Mouse (Mus musculus): ENCODE measurements around the gene Trhr2. TPM values are rescaled to one million over a fixed set of nuclear protein-coding genes. Genes with fewer than 3 reads are reported as not detected.

Trhr2 gene
- polyA plus RNA-seq (2015; fragmentation: Illumina TruSeq; extraction: RNeasy Lipid Tissue Mini Kit (QIAGEN cat#74804); ENCODE audit: insufficient read depth, low replicate concordance), result not detected

DNA sequence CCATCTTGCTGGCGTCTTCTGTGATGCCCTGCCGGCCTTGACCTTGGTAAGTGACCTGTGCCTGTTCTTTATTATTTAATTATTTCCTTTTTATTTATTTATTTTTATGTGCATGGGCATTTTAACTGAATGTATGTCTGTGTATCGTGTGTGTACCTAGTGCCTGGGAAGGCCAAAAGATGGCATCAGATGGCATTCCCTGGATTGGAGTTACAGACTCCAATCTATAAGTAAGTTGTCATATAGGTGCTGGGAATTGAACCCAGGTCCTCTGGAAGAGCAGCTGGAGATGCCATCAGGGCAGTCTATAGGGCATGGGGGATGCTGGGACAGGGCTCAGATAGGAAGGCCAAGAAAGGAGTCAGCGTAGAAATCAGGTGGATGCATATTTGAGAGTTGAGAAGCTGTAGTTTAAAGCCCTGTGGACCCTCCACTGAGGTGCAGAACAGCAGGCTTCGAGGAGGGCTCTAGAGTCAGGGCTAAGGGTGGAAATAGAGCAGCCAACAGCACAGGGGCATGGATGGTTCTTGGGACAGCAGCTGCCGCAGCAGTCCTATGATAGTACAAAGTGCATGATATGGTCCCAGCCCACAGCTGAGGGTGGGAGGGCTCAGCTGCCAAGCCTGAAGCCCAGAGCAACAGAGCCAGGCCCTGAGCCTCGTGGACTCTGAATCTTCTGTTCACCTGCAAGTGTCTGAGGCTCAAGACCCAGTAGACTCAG is at the start of gene Trhr2:
Gene Trhr2 (minus strand): TSS at position 51 of the 721 bp plus-strand sequence.

DNA sequence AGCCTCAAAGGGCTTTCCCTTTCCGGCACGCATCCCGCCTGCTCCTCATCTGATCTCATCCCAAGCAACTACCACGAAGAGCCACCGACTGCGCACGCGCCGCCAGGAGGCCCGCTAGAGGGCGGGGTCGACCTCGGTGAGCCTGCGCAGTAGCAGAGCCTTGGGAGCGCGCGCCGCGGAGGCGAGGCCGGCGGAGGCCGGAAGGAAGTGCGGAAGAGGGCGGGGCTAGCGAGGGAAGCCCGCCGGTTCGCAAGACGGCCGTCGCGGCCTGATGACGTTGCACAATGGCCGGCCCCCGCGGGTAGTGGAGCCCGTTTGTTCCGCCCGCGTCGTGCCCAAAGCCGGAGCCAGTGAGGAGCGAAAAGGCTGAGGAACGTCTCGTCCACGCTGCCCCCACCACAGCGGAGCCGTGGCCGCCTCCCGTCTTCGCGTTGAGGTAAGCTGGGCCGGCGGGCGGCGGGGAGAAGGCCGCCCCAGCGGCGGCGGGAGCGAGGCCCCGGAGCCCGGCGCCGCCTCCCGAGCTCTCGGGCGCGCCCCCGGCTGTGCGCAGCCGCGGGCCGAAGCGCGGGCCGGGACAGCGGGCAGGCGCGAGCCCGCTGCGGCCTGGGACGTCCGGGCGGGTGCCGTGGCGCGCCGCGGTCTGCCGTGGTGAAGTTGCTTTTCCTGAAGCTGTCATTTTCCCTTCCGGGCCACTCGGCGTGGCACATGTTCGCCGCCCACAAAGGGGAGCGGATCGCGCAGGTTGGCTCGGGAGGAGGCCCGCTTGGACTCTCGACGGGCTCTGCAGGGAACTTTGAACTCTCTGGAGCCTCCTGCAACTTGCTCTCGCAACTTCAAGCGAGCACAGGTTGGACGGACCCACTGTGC is 16.1 kb upstream of the Trhr2 start, which contains the start of gene Zc3h18:
Gene Zc3h18 (plus strand): TSS at position 245 of the 867 bp plus-strand sequence.

Other genes with a start within 250 kb of the Trhr2 start
- gene Zfpm1, start 78.6 kb downstream of the Trhr2 start, polyA plus RNA-seq (2015; fragmentation: Illumina TruSeq; extraction: RNeasy Lipid Tissue Mini Kit (QIAGEN cat#74804); ENCODE audit: insufficient read depth, low replicate concordance), result 2.2 TPM
- 32.2 TPM for gene Zc3h18, start 15.9 kb upstream of the Trhr2 start, polyA plus RNA-seq (2015; fragmentation: Illumina TruSeq; extraction: RNeasy Lipid Tissue Mini Kit (QIAGEN cat#74804); ENCODE audit: insufficient read depth, low replicate concordance)
- gene Il17c, start 61.3 kb upstream of the Trhr2 start, polyA plus RNA-seq (2015; fragmentation: Illumina TruSeq; extraction: RNeasy Lipid Tissue Mini Kit (QIAGEN cat#74804); ENCODE audit: insufficient read depth, low replicate concordance), result not detected
- 98.4 TPM for gene Cyba, start 72.2 kb upstream of the Trhr2 start, polyA plus RNA-seq (2015; fragmentation: Illumina TruSeq; extraction: RNeasy Lipid Tissue Mini Kit (QIAGEN cat#74804); ENCODE audit: insufficient read depth, low replicate concordance)
- gene Mvd, start 82.7 kb upstream of the Trhr2 start, polyA plus RNA-seq (2015; fragmentation: Illumina TruSeq; extraction: RNeasy Lipid Tissue Mini Kit (QIAGEN cat#74804); ENCODE audit: insufficient read depth, low replicate concordance), result 1.9 TPM
- gene Snai3, start 100.0 kb upstream of the Trhr2 start, polyA plus RNA-seq (2015; fragmentation: Illumina TruSeq; extraction: RNeasy Lipid Tissue Mini Kit (QIAGEN cat#74804); ENCODE audit: insufficient read depth, low replicate concordance), result 1.5 TPM
- 17.7 TPM for gene Rnf166, start 115.3 kb upstream of the Trhr2 start, polyA plus RNA-seq (2015; fragmentation: Illumina TruSeq; extraction: RNeasy Lipid Tissue Mini Kit (QIAGEN cat#74804); ENCODE audit: insufficient read depth, low replicate concordance)
- gene Ctu2, start 115.4 kb upstream of the Trhr2 start, polyA plus RNA-seq (2015; fragmentation: Illumina TruSeq; extraction: RNeasy Lipid Tissue Mini Kit (QIAGEN cat#74804); ENCODE audit: insufficient read depth, low replicate concordance), result 12.3 TPM
- 22.3 TPM for gene Piezo1, start 190.6 kb upstream of the Trhr2 start, polyA plus RNA-seq (2015; fragmentation: Illumina TruSeq; extraction: RNeasy Lipid Tissue Mini Kit (QIAGEN cat#74804); ENCODE audit: insufficient read depth, low replicate concordance)
- gene Cdt1, start 207.3 kb upstream of the Trhr2 start, polyA plus RNA-seq (2015; fragmentation: Illumina TruSeq; extraction: RNeasy Lipid Tissue Mini Kit (QIAGEN cat#74804); ENCODE audit: insufficient read depth, low replicate concordance), result 12.6 TPM
- gene Aprt, start 216.2 kb upstream of the Trhr2 start, polyA plus RNA-seq (2015; fragmentation: Illumina TruSeq; extraction: RNeasy Lipid Tissue Mini Kit (QIAGEN cat#74804); ENCODE audit: insufficient read depth, low replicate concordance), result 20.1 TPM